In genomic region chr2:77386515-77386914, GRCm38 (mm10) we compare ENCODE assay signal across 9 mouse cellular contexts.
DNase-seq lines count a peak whose midpoint lies in the region; ATAC-seq and TF ChIP-seq lines count a peak whose summit lies in the region.
"Had no signal": no experiment of that assay in that cellular context is flagged by ENCODE, and none has a peak within 500 bp of the region (broad histone marks: within the 10 kb centered on the region; RNA-seq: fewer than 3 reads in every experiment).

No protein-coding gene starts in this region.

- TF ChIP-seq EP300 in liver, postnatal 0 days (IDR thresholded peaks at IDR 0.05; ENCODE audit: low read depth) = no peak

- no peaks in the 10 kb centered on the region for H3K36me3 ChIP-seq in forebrain, embryonic 11.5 days (ENCODE audit: control insufficient read depth, insufficient read depth, low read length)
- H3K36me3 ChIP-seq in forebrain, embryonic 12.5 days (replicated peaks) = no peaks in the 10 kb centered on the region
- no peaks in the 10 kb centered on the region for H3K36me3 ChIP-seq in liver, postnatal 0 days (replicated peaks; ENCODE audit: insufficient read depth, low read length)
- H3K36me3 ChIP-seq: heart, embryonic 15.5 days had no signal

- H3K4me3 ChIP-seq in forebrain, embryonic 11.5 days (ENCODE audit: low read depth, low read length) = no peak overlapping the region
- no peak overlapping the region for H3K4me3 ChIP-seq in forebrain, embryonic 12.5 days (replicated peaks)
- H3K4me3 ChIP-seq in cerebellum, adult 2 months (replicated peaks; ENCODE audit: insufficient read depth, low read depth, low read length) = no peak overlapping the region
- H3K4me3 ChIP-seq in liver, postnatal 0 days (ENCODE audit: low read depth, low read length) = no peak overlapping the region
- H3K4me3 ChIP-seq: heart, embryonic 15.5 days had no signal

- H3K9ac ChIP-seq in forebrain, embryonic 11.5 days (ENCODE audit: low read length) = no peak overlapping the region
- H3K9ac ChIP-seq in forebrain, embryonic 12.5 days = no peak overlapping the region
- no peak overlapping the region for H3K9ac ChIP-seq in liver, postnatal 0 days (replicated peaks)
- H3K9ac ChIP-seq: heart, embryonic 15.5 days had no signal

- TF ChIP-seq POLR2A in cerebellum, adult 2 months (IDR thresholded peaks at IDR 0.05; ENCODE audit: borderline replicate concordance, insufficient read depth, low read length) = no peak

- no peaks in the 10 kb centered on the region for H3K27me3 ChIP-seq in forebrain, embryonic 11.5 days (ENCODE audit: control insufficient read depth, insufficient read depth, low read length)
- H3K27me3 ChIP-seq in forebrain, embryonic 12.5 days = no peaks in the 10 kb centered on the region
- no peaks in the 10 kb centered on the region for H3K27me3 ChIP-seq in cerebellum, adult 2 months (ENCODE audit: control insufficient read depth, insufficient read depth, low read length)
- no peaks in the 10 kb centered on the region for H3K27me3 ChIP-seq in liver, postnatal 0 days (ENCODE audit: insufficient read depth, low read length)
- H3K27me3 ChIP-seq: heart, embryonic 15.5 days had no signal

- H3K27ac ChIP-seq in forebrain, embryonic 11.5 days (ENCODE audit: low read depth, low read length) = no peak overlapping the region
- no peak overlapping the region for H3K27ac ChIP-seq in forebrain, embryonic 12.5 days
- no peak overlapping the region for H3K27ac ChIP-seq in cerebellum, adult 2 months (ENCODE audit: insufficient read depth, low read length)
- H3K27ac ChIP-seq in liver, postnatal 0 days (ENCODE audit: low read depth) = no peak overlapping the region
- H3K27ac ChIP-seq: heart, embryonic 15.5 days had no signal

- no peaks in the 10 kb centered on the region for H3K9me3 ChIP-seq in forebrain, embryonic 11.5 days (ENCODE audit: control insufficient read depth, low read length)
- no peaks in the 10 kb centered on the region for H3K9me3 ChIP-seq in forebrain, embryonic 12.5 days
- no peaks in the 10 kb centered on the region for H3K9me3 ChIP-seq in liver, postnatal 0 days (ENCODE audit: low read length)
- H3K9me3 ChIP-seq: heart, embryonic 15.5 days had no signal

- peak; percentile 82 for TF ChIP-seq CTCF in cerebellum, adult 2 months (IDR thresholded peaks at IDR 0.05; ENCODE audit: borderline replicate concordance, insufficient read depth, low read depth, low read length)
- TF ChIP-seq CTCF in liver, postnatal 0 days (IDR thresholded peaks at IDR 0.05; ENCODE audit: low read depth) = peak; percentile 75

- peak; percentile 68 for DNase-seq in forebrain, embryonic 11.5 days (ENCODE audit: low spot score)
- peak; percentile 58 for DNase-seq in ovary, postnatal 14 days (ENCODE audit: low spot score)
- no peak for DNase-seq in ovary, adult 18-20 months (ENCODE audit: low spot score)
- peak; percentile 51 to 73 for DNase-seq in cerebellum, adult 2 months
- peak; percentile 67 for DNase-seq in heart, postnatal 4 days
- peak; percentile 69 for DNase-seq in liver, postnatal 0 days
- DNase-seq in testis, postnatal 14 days (ENCODE audit: low spot score) = peak; percentile 46

- no peak overlapping the region for H3K4me2 ChIP-seq in forebrain, embryonic 11.5 days (ENCODE audit: low read depth, low read length, severe bottlenecking)
- H3K4me2 ChIP-seq in forebrain, embryonic 12.5 days = no peak overlapping the region
- H3K4me2 ChIP-seq in liver, postnatal 0 days (ENCODE audit: low read depth, low read length) = no peak overlapping the region
- H3K4me2 ChIP-seq: heart, embryonic 15.5 days had no signal

- 36% methylated on average over 5 of the region's 5 CpGs for WGBS in forebrain, embryonic 11.5 days
- WGBS in forebrain, embryonic 12.5 days = 38% methylated on average over 5 of the region's 5 CpGs
- WGBS in cerebellum, adult 2 months = 35% methylated on average over 5 of the region's 5 CpGs
- WGBS in liver, postnatal 0 days (ENCODE audit: insufficient replicate concordance) = 22% methylated on average over 5 of the region's 5 CpGs

- no peak for ATAC-seq in forebrain, embryonic 11.5 days (replicated peaks; ENCODE audit: low FRiP score)
- no peak for ATAC-seq in forebrain, embryonic 12.5 days (ENCODE audit: low FRiP score)
- no peak for ATAC-seq in liver, postnatal 0 days

- no peaks in the 10 kb centered on the region for H3K4me1 ChIP-seq in forebrain, embryonic 11.5 days (replicated peaks; ENCODE audit: control insufficient read depth, insufficient read depth, low read length)
- H3K4me1 ChIP-seq in forebrain, embryonic 12.5 days = no peaks in the 10 kb centered on the region
- no peaks in the 10 kb centered on the region for H3K4me1 ChIP-seq in cerebellum, adult 2 months (ENCODE audit: control insufficient read depth, insufficient read depth, low read length)
- H3K4me1 ChIP-seq in liver, postnatal 0 days (ENCODE audit: insufficient read depth) = no peaks in the 10 kb centered on the region
- H3K4me1 ChIP-seq: heart, embryonic 15.5 days had no signal
